Mouse (Mus musculus): ENCODE results near the gene Itga2. TPM values are rescaled to one million over a fixed set of nuclear protein-coding genes. Genes with fewer than 3 reads are reported as not detected.

Itga2 gene
- total and polyA plus RNA-seq, 3 experiments = under 0.01 TPM; not detected in 2

- Histone ChIP-seq H3K27ac (ENCODE audit: control insufficient read depth, low read depth, low read length) (no peak overlapping the region), H3K27me3 (ENCODE audit: control insufficient read depth in 1 of 2, insufficient read depth in 2 of 2, low read length in 2 of 2) (peaks cover 2 to 3% of the 10 kb centered on the region in 2 experiments), H3K9me3 (replicated peaks; ENCODE audit: insufficient read depth, low read length) (no peaks in the 10 kb centered on the region), H3K4me3 (ENCODE audit: control insufficient read depth in 1 of 2, insufficient read depth in 1 of 2, low read depth in 2 of 2, low read length in 2 of 2) (no peak overlapping the region), H3K9ac (ENCODE audit: control insufficient read depth, low read depth, low read length, poor library complexity, severe bottlenecking) (no peak overlapping the region), H3K4me1 (ENCODE audit: control insufficient read depth in 1 of 2, insufficient read depth in 2 of 2, low read length in 2 of 2) (no peaks in the 10 kb centered on the region), H3K79me2 (ENCODE audit: control insufficient read depth, insufficient read depth, low read length, poor library complexity) (no peaks in the 10 kb centered on the region), H3K36me3 (ENCODE audit: control insufficient read depth in 1 of 2, insufficient read depth in 2 of 2, low read length in 2 of 2) (no peaks in the 10 kb centered on the region)
- TF ChIP-seq CHD1 (IDR thresholded peaks at IDR 0.05; ENCODE audit: low read depth, low read length) (no peak), GABPA (IDR thresholded peaks at IDR 0.05; ENCODE audit: low read depth, low read length) (no peak), NRF1 (IDR thresholded peaks at IDR 0.05; ENCODE audit: insufficient read depth, low read depth, low read length, poor library complexity, severe bottlenecking) (no peak), ETS1 (IDR thresholded peaks at IDR 0.05; ENCODE audit: low read depth, low read length) (no peak), MYB (IDR thresholded peaks at IDR 0.05; ENCODE audit: low read depth, low read length) (no peak), EP300 (IDR thresholded peaks at IDR 0.05; ENCODE audit: low read depth in 1 of 2, low read length in 2 of 2) (no peak), MXI1 (IDR thresholded peaks at IDR 0.05; ENCODE audit: low read depth, low read length) (no peak), RCOR1 (IDR thresholded peaks at IDR 0.05; ENCODE audit: low read depth, low read length) (no peak), ZC3H11A (IDR thresholded peaks at IDR 0.05; ENCODE audit: low read depth, low read length) (no peak), CHD2 (IDR thresholded peaks at IDR 0.05; ENCODE audit: low read length) (no peak), SMC3 (IDR thresholded peaks at IDR 0.05; ENCODE audit: low read depth, low read length) (no peak), ZKSCAN1 (IDR thresholded peaks at IDR 0.05; ENCODE audit: low read depth, low read length) (no peak), USF2 (IDR thresholded peaks at IDR 0.05; ENCODE audit: borderline replicate concordance in 1 of 2, insufficient read depth in 1 of 2, low read depth in 1 of 2, low read length in 2 of 2) (no peak), CTCF (IDR thresholded peaks at IDR 0.05 in 2 of 3, conservative IDR thresholded peaks at IDR 0.05 in 1 of 3; ENCODE audit: control insufficient read depth in 1 of 3, insufficient read depth in 1 of 3, low read depth in 2 of 3, low read length in 3 of 3, poor library complexity in 1 of 3, severe bottlenecking in 1 of 3) (no peak), POLR2AphosphoS5 (IDR thresholded peaks at IDR 0.05; ENCODE audit: borderline replicate concordance, low read depth, low read length) (no peak), ZNF384 (IDR thresholded peaks at IDR 0.05; ENCODE audit: low read depth, low read length) (no peak), JUND (IDR thresholded peaks at IDR 0.05; ENCODE audit: low read depth, low read length) (no peak), UBTF (IDR thresholded peaks at IDR 0.05; ENCODE audit: borderline replicate concordance, insufficient read depth, low read depth, low read length) (no peak), NELFE (IDR thresholded peaks at IDR 0.05; ENCODE audit: low read depth, low read length) (no peak), USF1 (IDR thresholded peaks at IDR 0.05; ENCODE audit: low read depth, low read length) (no peak)
- DNase-seq (ENCODE audit: low read depth, low spot score) = no peak
These were observed 128.9 kb downstream of the Itga2 start for GRCm38 (mm10) chr13:114802971-114803370.

- no peak overlapping the region for H3K4me3 ChIP-seq (ENCODE audit: control insufficient read depth in 1 of 2, insufficient read depth in 1 of 2, low read depth in 2 of 2, low read length in 2 of 2)
- H3K4me1 ChIP-seq (ENCODE audit: control insufficient read depth in 1 of 2, insufficient read depth in 2 of 2, low read length in 2 of 2) = no peaks in the 10 kb centered on the region
- H3K9ac ChIP-seq (ENCODE audit: control insufficient read depth, low read depth, low read length, poor library complexity, severe bottlenecking) = no peak overlapping the region
- no peak overlapping the region for H3K27ac ChIP-seq (ENCODE audit: control insufficient read depth, low read depth, low read length)
- no peaks in the 10 kb centered on the region for H3K9me3 ChIP-seq (replicated peaks; ENCODE audit: insufficient read depth, low read length)
- DNase-seq (ENCODE audit: low read depth, low spot score) = no peak
- H3K36me3 ChIP-seq (ENCODE audit: control insufficient read depth in 1 of 2, insufficient read depth in 2 of 2, low read length in 2 of 2) = no peaks in the 10 kb centered on the region
- peaks cover 2 to 3% of the 10 kb centered on the region in 2 experiments for H3K27me3 ChIP-seq (ENCODE audit: control insufficient read depth in 1 of 2, insufficient read depth in 2 of 2, low read length in 2 of 2)
- no peaks in the 10 kb centered on the region for H3K79me2 ChIP-seq (ENCODE audit: control insufficient read depth, insufficient read depth, low read length, poor library complexity)
- TF ChIP-seq ELF1 (IDR thresholded peaks at IDR 0.05; ENCODE audit: low read depth, low read length) = no peak
- TF ChIP-seq POLR2AphosphoS2 (IDR thresholded peaks at IDR 0.05; ENCODE audit: low read length) = no peak
- no peak for TF ChIP-seq GABPA (IDR thresholded peaks at IDR 0.05; ENCODE audit: low read depth, low read length)
- no peak for TF ChIP-seq CHD2 (IDR thresholded peaks at IDR 0.05; ENCODE audit: low read length)
- TF ChIP-seq CTCF (IDR thresholded peaks at IDR 0.05 in 2 of 3, conservative IDR thresholded peaks at IDR 0.05 in 1 of 3; ENCODE audit: control insufficient read depth in 1 of 3, insufficient read depth in 1 of 3, low read depth in 2 of 3, low read length in 3 of 3, poor library complexity in 1 of 3, severe bottlenecking in 1 of 3) = no peak
- TF ChIP-seq USF2 (IDR thresholded peaks at IDR 0.05; ENCODE audit: borderline replicate concordance in 1 of 2, insufficient read depth in 1 of 2, low read depth in 1 of 2, low read length in 2 of 2) = no peak
- TF ChIP-seq MAFK (IDR thresholded peaks at IDR 0.05; ENCODE audit: borderline replicate concordance, low read depth, low read length) = no peak
- no peak for TF ChIP-seq RAD21 (IDR thresholded peaks at IDR 0.05; ENCODE audit: low read depth, low read length)
- no peak for TF ChIP-seq RCOR1 (IDR thresholded peaks at IDR 0.05; ENCODE audit: low read depth, low read length)
- TF ChIP-seq GATA1 (IDR thresholded peaks at IDR 0.05; ENCODE audit: low read depth, low read length) = no peak
- TF ChIP-seq ETS1 (IDR thresholded peaks at IDR 0.05; ENCODE audit: low read depth, low read length) = no peak
- TF ChIP-seq KAT2A (conservative IDR thresholded peaks at IDR 0.05; ENCODE audit: low read depth, low read length) = no peak
- TF ChIP-seq NRF1 (IDR thresholded peaks at IDR 0.05; ENCODE audit: insufficient read depth, low read depth, low read length, poor library complexity, severe bottlenecking) = no peak
- TF ChIP-seq MYC (IDR thresholded peaks at IDR 0.05; ENCODE audit: low read depth, low read length) = no peak
- TF ChIP-seq USF1 (IDR thresholded peaks at IDR 0.05; ENCODE audit: low read depth, low read length) = no peak
- no peak for TF ChIP-seq ZNF384 (IDR thresholded peaks at IDR 0.05; ENCODE audit: low read depth, low read length)
- TF ChIP-seq BHLHE40 (IDR thresholded peaks at IDR 0.05; ENCODE audit: borderline replicate concordance, low read depth, low read length) = no peak
- TF ChIP-seq TBP (IDR thresholded peaks at IDR 0.05; ENCODE audit: low read depth, low read length) = no peak
- TF ChIP-seq TAL1 (IDR thresholded peaks at IDR 0.05; ENCODE audit: low read length) = no peak
These were observed 130.0 kb downstream of the Itga2 start for GRCm38 (mm10) chr13:114801857-114802256.

Data from MEL (cell line).